Mouse (Mus musculus): ENCODE measurements around the gene Rbm14. TPM values are rescaled to one million over a fixed set of nuclear protein-coding genes. Genes with fewer than 3 reads are reported as not detected.

The Rbm14 gene
- polyA plus RNA-seq, 1 experiment from 2014 or later: 92.9 TPM

Other genes with a start within 250 kb of the Rbm14 start
- gene Lrfn4, start 196.0 kb downstream of the Rbm14 start, polyA plus RNA-seq (2014; fragmentation: Nextera tagmentation; extraction: Ambion mirVana): 7.7 and 9.0 TPM in 2 replicates
- gene Rce1, start 186.0 kb downstream of the Rbm14 start, polyA plus RNA-seq (2014; fragmentation: Nextera tagmentation; extraction: Ambion mirVana): 59.8 and 64.4 TPM in 2 replicates
- 2.7 and 4.9 TPM in 2 replicates for gene Gm960, start 113.0 kb downstream of the Rbm14 start, polyA plus RNA-seq (2014; fragmentation: Nextera tagmentation; extraction: Ambion mirVana)
- 17.4 and 18.7 TPM in 2 replicates for gene Sptbn2, start 100.5 kb downstream of the Rbm14 start, polyA plus RNA-seq (2014; fragmentation: Nextera tagmentation; extraction: Ambion mirVana)
- gene Rbm4b, start 55.1 kb downstream of the Rbm14 start, polyA plus RNA-seq (2014; fragmentation: Nextera tagmentation; extraction: Ambion mirVana): 146 and 154 TPM in 2 replicates
- gene Rbm4, start 17.7 kb downstream of the Rbm14 start, polyA plus RNA-seq (2014; fragmentation: Nextera tagmentation; extraction: Ambion mirVana): 107 and 117 TPM in 2 replicates
- 22.4 and 37.1 TPM in 2 replicates for gene Gm21992, start within 50 bp of the Rbm14 start, polyA plus RNA-seq (2014; fragmentation: Nextera tagmentation; extraction: Ambion mirVana)
- 39.1 and 43.7 TPM in 2 replicates for gene Ccs, start 27.7 kb upstream of the Rbm14 start, polyA plus RNA-seq (2014; fragmentation: Nextera tagmentation; extraction: Ambion mirVana)
- 0.33 and 0.34 TPM in 2 replicates for gene Ccdc87, start 27.7 kb upstream of the Rbm14 start, polyA plus RNA-seq (2014; fragmentation: Nextera tagmentation; extraction: Ambion mirVana)
- 38.5 and 40.9 TPM in 2 replicates for gene Ctsf, start 43.5 kb upstream of the Rbm14 start, polyA plus RNA-seq (2014; fragmentation: Nextera tagmentation; extraction: Ambion mirVana)
- 1.4 and 3.2 TPM in 2 replicates for gene Actn3, start 66.3 kb upstream of the Rbm14 start, polyA plus RNA-seq (2014; fragmentation: Nextera tagmentation; extraction: Ambion mirVana)
- 14.1 and 16.3 TPM in 2 replicates for gene Zdhhc24, start 67.0 kb upstream of the Rbm14 start, polyA plus RNA-seq (2014; fragmentation: Nextera tagmentation; extraction: Ambion mirVana)
- gene Bbs1, start 95.0 kb upstream of the Rbm14 start, polyA plus RNA-seq (2014; fragmentation: Nextera tagmentation; extraction: Ambion mirVana): 8.1 and 11.6 TPM in 2 replicates
- gene Dpp3, start 116.7 kb upstream of the Rbm14 start, polyA plus RNA-seq (2014; fragmentation: Nextera tagmentation; extraction: Ambion mirVana): 125 and 155 TPM in 2 replicates
- gene Peli3, start 131.5 kb upstream of the Rbm14 start, polyA plus RNA-seq (2014; fragmentation: Nextera tagmentation; extraction: Ambion mirVana): 1.7 and 3.0 TPM in 2 replicates
- 153 and 158 TPM in 2 replicates for gene Mrpl11, start 150.5 kb upstream of the Rbm14 start, polyA plus RNA-seq (2014; fragmentation: Nextera tagmentation; extraction: Ambion mirVana)
- 0.06 and 0.07 TPM in 2 replicates for gene Npas4, start 178.7 kb upstream of the Rbm14 start, polyA plus RNA-seq (2014; fragmentation: Nextera tagmentation; extraction: Ambion mirVana)
- gene Slc29a2, start 212.2 kb upstream of the Rbm14 start, polyA plus RNA-seq (2014; fragmentation: Nextera tagmentation; extraction: Ambion mirVana): 3.8 and 4.1 TPM in 2 replicates
- 35.4 and 45.2 TPM in 2 replicates for gene B4gat1, start 227.2 kb upstream of the Rbm14 start, polyA plus RNA-seq (2014; fragmentation: Nextera tagmentation; extraction: Ambion mirVana)
- 0.73 and 2.3 TPM in 2 replicates for gene AC124502.3, start 227.3 kb upstream of the Rbm14 start, polyA plus RNA-seq (2014; fragmentation: Nextera tagmentation; extraction: Ambion mirVana)
- 62.0 and 66.1 TPM in 2 replicates for gene Brms1, start 229.7 kb upstream of the Rbm14 start, polyA plus RNA-seq (2014; fragmentation: Nextera tagmentation; extraction: Ambion mirVana)
- gene Rin1, start 238.8 kb upstream of the Rbm14 start, polyA plus RNA-seq (2014; fragmentation: Nextera tagmentation; extraction: Ambion mirVana): 0.80 and 1.7 TPM in 2 replicates